Mouse (Mus musculus) gastrocnemius, postnatal 4 days (tissue): ENCODE data around the gene Idnk. TPM values are rescaled to one million over a fixed set of nuclear protein-coding genes. Genes with fewer than 3 reads are reported as not detected.
A peak's percentile ranks its signal among the peaks of the same experiment; 100 is the strongest.
"Not testable (repeated sequence)": the region's sequence is repeated elsewhere in the genome, so short reads cannot be mapped to it uniquely, and the experiment has no call there.

Experiments used
- DNase-seq, 2 experiments: peaks; one replicate each; pipeline ENCODE4 v3.0.0; 2021 to 2022; ENCODE audit warnings: low spot score in 2 of 2, mixed read lengths in 2 of 2
- total RNA-seq, 2 experiments: library from RNA; stranded (reverse); gene quantifications; 2 replicates each; pipeline ENCODE4 v1.2.3; 2021

The Idnk gene
- total RNA-seq, 2 experiments from 2014 or later = 10.8 to 13.9 TPM

GRCm38 (mm10) chr13:58131692-58132091, 25.8 kb upstream of the Idnk start:
- no peak for DNase-seq

GRCm38 (mm10) chr13:58146603-58147002, 10.8 kb upstream of the Idnk start:
- DNase-seq = not testable (repeated sequence)

GRCm38 (mm10) chr13:58147760-58148159, 9.7 kb upstream of the Idnk start:
- DNase-seq = no peak

- DNase-seq = peak in 1 of 2 experiments; percentile 36
These were observed 9.1 kb upstream of the Idnk start for GRCm38 (mm10) chr13:58148256-58148831.

GRCm38 (mm10) chr13:58149033-58149558, 8.4 kb upstream of the Idnk start:
- DNase-seq = no peak

GRCm38 (mm10) chr13:58149629-58150028, 7.8 kb upstream of the Idnk start:
- no peak for DNase-seq

- no peak for DNase-seq
These were observed 7.0 kb upstream of the Idnk start for GRCm38 (mm10) chr13:58150442-58150841.

GRCm38 (mm10) chr13:58156031-58156430, 1.4 kb upstream of the Idnk start:
- DNase-seq = no peak

- DNase-seq = no peak
These were observed 413 bp upstream of the Idnk start for GRCm38 (mm10) chr13:58157036-58157435.

- DNase-seq = peak; percentile 68 to 85
These were observed 857 bp downstream of the Idnk start for GRCm38 (mm10) chr13:58158099-58158912.

GRCm38 (mm10) chr13:58160761-58161160, 3.3 kb downstream of the Idnk start:
- DNase-seq = no peak

- DNase-seq = no peak
These were observed 5.9 kb downstream of the Idnk start for GRCm38 (mm10) chr13:58163343-58163742.

- no peak for DNase-seq
These were observed 10.7 kb downstream of the Idnk start for GRCm38 (mm10) chr13:58168119-58168518.

GRCm38 (mm10) chr13:58176105-58176504, 18.7 kb downstream of the Idnk start:
- DNase-seq = no peak

GRCm38 (mm10) chr13:58177511-58178208, 20.2 kb downstream of the Idnk start:
- DNase-seq = peak; percentile 100

- DNase-seq = no peak
These were observed 24.4 kb downstream of the Idnk start for GRCm38 (mm10) chr13:58181607-58182551.

- no peak for DNase-seq
These were observed 26.7 kb downstream of the Idnk start for GRCm38 (mm10) chr13:58184111-58184510.

- no peak for DNase-seq
These were observed 28.8 kb downstream of the Idnk start for GRCm38 (mm10) chr13:58186281-58186680.

GRCm38 (mm10) chr13:58187751-58188150, 30.3 kb downstream of the Idnk start:
- no peak for DNase-seq

- DNase-seq = peak; percentile 77 to 86
These were observed 31.0 kb downstream of the Idnk start for GRCm38 (mm10) chr13:58188412-58188811.

GRCm38 (mm10) chr13:58189473-58189872, 32.0 kb downstream of the Idnk start:
- no peak for DNase-seq
